Mouse (Mus musculus): Measurements from ENCODE around the gene Fbxl8.

DNA sequence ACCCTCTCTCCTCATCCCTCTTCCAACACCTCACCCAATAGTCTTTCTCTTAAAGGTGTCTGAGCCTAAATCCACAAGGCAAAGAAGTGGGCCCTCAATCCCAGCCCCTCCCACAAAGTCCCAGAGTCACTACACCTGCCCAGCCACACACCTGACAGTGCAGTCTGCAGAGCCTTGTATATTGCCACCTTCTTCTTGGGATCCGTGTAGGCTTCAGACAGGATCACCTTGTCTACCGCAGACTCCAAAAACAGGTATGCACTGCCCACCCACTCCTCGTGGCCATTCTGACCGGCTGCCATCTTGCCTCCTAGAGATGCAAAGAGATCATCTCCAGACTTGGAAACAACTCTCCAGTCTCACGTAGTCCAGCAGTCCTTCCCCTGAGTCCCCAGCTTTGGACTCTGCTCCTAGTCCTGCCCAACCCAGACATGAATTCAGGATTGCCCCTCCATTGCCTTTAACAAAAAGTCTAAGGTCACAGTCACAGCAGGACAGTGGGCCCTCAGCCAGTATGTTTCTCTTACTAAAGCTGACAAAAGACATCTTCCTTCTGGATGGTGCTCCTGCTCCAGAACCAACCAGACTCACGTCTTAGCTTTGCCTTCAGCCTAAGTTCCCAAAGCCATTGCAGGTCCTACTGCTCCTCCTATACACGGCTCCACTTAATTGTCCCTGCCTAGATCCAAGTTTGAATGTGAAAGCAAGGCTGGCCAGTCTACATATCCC is 3.9 kb upstream of the Fbxl8 start:
- TF ChIP-seq CTCF (IDR thresholded peaks at IDR 0.05; ENCODE audit: control insufficient read depth, insufficient read depth, insufficient replicate concordance, low read depth, low read length) (no peak), POLR2A (IDR thresholded peaks at IDR 0.05; ENCODE audit: control insufficient read depth, low read depth, low read length) (no peak)

Measured in testis, adult 2 months (tissue).